Mouse (Mus musculus): ENCODE measurements around the gene Olfr248.
"Not testable (repeated sequence)": the region's sequence is repeated elsewhere in the genome, so short reads cannot be mapped to it uniquely, and the experiment has no call there.

Gene Olfr248

DNA sequence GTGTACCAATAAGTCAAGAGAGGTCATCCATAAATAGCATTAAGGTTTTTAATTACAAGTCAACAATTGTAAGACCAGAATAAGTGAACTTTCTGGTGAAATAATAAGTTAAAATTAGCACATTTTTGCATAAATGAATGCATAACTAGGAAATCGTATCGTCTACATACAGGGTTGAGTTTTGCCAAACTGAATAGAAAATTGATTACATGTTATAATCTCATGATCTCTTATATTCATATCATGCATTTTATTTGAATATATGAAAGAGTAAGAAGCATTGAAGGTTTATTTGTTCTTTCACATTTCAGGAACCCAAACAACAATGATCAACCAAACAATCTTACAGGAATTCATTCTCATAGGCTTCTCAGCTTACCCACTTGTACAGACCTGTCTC, at the start of gene Olfr248:
Olfr248 (plus strand) TSS at position 301 of the 400 bp plus-strand sequence.
- no peak for DNase-seq (ENCODE audit: low read depth, low spot score)

GRCm38 (mm10) chr1:174353636-174354035, 37.2 kb upstream of the Olfr248 start:
- not testable (repeated sequence) for DNase-seq (ENCODE audit: low read depth, low spot score)

DNA sequence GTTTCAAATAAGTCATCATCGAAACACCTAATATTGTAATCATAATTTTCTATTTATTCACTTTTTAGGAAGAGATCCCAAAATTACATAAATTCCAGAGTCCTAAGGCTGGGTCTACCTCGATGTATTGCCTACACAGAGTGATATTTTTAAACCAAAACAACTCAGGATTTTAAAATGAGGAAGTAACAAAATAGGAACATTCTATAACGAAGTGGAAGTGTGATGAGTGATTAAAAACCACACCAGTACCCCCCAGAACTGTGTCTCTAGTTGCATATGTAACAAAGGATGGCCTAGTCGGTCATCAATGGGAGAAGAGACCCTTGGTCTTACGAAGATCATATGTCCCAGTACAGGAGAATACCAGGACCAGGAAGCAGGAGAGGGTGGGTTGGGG, 36.2 kb upstream of the Olfr248 start:
- no peak for DNase-seq (ENCODE audit: low read depth, low spot score)

DNA sequence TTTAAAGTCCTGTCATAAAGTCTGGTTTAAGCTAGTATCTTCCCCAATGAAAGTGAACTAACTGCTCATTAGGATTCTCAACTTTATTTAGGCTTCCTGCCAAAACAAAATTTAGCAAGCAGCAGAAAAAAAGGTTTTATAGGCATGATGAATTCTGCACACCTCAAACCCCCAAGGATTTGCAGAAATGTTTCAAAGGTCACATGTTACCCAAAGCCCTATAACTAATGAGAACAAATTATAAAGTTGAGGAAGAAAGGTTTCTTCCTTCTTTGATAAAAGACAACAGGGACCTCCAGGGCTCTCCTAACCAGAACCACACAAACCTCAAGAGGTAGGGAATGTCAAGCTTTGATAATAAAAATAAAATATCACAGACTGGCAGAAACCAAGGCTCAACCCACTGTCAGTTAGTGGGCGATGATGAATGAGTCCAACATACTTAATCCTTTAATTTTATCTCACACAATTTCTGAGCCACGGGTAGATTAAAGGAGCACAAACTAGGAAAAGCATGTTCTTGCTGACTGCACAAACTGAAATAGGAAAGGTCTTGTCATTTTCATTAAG, 25.9 kb upstream of the Olfr248 start, which contains the start of gene Olfr417:
Olfr417 (plus strand) TSS at position 241 of the 570 bp plus-strand sequence.
- no peak for DNase-seq (ENCODE audit: low read depth, low spot score)

- no peak for DNase-seq (ENCODE audit: low read depth, low spot score)
Measured at GRCm38 (mm10) chr1:174373799-174374198, 17.0 kb upstream of the Olfr248 start.

DNA sequence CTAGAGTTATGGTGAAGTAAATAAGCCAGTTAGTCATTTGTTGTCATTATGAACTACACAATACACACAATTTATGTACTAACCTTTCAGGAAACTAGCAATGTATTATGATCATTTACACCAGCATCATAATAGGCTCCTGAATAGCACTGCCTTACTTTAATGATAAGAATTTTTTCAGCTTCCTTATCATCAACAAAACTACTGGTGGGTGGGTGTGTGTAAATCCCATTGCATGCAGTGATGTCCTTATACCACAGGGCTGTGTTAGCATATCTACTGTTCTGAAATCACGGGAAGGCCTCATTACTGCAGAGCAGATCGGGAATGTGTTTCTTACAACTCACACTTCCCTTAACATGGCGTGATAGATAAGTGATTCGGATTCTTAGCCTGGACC, 32.1 kb downstream of the Olfr248 start:
- no peak for DNase-seq (ENCODE audit: low read depth, low spot score)

DNA sequence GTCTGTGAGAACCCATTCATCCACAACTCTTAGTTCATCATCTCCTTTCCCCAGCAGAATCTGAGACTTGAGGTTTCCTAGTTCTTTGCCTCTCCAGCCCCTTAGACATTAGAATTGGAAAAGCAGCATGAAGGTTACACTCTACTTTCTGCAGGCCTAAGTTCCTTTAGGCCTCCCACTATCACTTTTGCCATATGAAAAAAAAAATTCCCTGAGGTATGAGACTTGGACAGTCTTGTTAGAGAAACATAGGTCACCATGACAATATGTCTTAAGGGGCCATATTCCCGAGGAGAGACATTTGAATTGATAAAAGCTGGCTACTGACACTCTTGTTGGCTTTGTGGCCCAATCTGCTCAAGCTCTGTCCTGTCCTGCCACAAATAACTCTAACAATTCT, 32.9 kb downstream of the Olfr248 start, which contains the start of gene Olfr414:
Olfr414 (plus strand) TSS at position 301 of the 400 bp plus-strand sequence.
- no peak for DNase-seq (ENCODE audit: low read depth, low spot score)

DNA sequence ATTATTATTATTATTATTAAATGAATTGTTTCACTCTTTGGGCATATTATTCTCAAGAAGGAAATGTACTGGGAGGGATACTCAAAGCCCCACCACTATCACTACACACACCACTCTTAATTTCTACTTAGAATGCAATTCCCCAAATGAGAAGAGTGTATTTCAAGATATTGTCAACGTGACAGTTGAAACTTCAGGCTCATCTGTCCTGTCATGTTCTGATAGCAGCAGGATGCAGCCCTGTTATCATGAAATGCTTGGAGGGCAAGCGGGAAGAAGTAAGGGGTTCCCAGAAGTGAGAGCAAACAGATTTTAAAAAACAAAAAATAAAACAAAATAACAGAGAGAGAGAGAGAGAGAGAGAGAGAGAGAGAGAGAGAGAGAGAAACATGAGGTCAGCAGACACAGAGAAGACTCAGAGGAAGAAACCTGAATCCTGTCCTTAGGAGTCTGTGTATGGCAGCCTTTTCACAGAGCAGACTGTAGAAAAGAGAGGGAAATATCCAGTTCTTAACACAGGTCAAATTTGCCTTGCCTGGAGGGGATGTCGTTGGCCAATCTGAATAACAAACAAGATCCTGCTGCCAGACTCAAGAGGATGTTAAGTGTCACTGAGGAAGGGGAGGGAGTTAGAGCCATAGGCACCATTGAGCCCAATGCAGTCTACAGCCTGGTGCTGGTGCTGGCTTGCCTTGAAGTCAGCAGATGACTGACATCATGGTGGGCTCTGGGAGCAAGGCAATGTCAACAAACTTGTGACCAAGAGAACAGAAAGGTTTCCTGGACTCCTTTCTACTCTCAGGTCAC, 35.5 kb downstream of the Olfr248 start:
- no peak for DNase-seq (ENCODE audit: low read depth, low spot score)

DNA sequence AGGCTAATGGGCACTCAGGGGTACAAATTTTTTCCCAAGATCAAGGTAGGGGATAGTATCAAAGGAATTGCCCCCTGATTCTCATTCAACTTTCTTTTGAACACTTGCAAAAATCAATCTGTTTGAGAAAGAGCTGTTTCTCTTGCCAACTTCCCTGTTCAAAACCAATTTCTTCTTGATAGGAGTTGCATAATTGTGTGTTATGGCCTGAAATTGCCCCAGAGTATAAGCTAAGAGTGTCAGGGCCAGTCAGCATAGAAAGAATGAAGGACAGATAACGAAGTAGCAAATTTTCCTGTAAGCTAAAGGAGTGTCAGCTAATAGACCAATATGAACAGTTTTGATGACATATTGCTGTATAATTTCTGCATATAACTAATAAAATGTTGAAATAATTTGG, 36.6 kb downstream of the Olfr248 start:
- no peak for DNase-seq (ENCODE audit: low read depth, low spot score)

GRCm38 (mm10) chr1:174428407-174428806, 37.6 kb downstream of the Olfr248 start:
- no peak for DNase-seq (ENCODE audit: low read depth, low spot score)

DNA sequence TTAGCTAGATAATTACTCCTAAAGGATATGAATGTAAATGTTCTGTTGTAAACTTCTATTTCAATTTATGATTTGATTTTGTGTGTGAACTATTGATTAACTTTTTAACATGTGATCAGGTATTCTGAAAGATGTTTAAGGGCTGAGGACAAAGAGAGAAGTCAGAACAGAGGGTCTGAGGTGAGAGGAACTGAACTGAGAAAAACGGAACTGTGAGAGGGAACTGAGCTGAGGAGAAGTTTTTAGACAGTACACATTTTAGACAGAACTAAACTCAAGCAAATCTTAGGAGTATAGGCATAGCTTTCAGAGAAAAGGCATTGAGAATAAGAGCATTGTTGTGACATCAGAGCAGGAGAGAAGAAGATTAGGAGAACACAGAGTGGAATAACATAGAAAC, 43.3 kb downstream of the Olfr248 start:
- no peak for DNase-seq (ENCODE audit: low read depth, low spot score)
